Mouse (Mus musculus): ENCODE results near the gene Pdpn. TPM values are rescaled to one million over a fixed set of nuclear protein-coding genes. Genes with fewer than 3 reads are reported as not detected.

Gene Pdpn
- total and polyA plus RNA-seq, 3 experiments, result not detected

GRCm38 (mm10) chr4:143294324-143294723 lies 5.0 kb downstream of the Pdpn start:
- H3K4me1 ChIP-seq (ENCODE audit: control insufficient read depth in 1 of 2, insufficient read depth in 2 of 2), result no peaks in the 10 kb centered on the region
- H3K79me2 ChIP-seq (replicated peaks; ENCODE audit: control insufficient read depth, extremely low read depth, insufficient read depth, poor library complexity, severe bottlenecking), result no peaks in the 10 kb centered on the region
- TF ChIP-seq BHLHE40 (IDR thresholded peaks at IDR 0.05; ENCODE audit: low read depth, low read length) (no peak), ELF1 (IDR thresholded peaks at IDR 0.05; ENCODE audit: low read depth, low read length) (no peak), IRF4 (IDR thresholded peaks at IDR 0.05; ENCODE audit: low read depth, low read length) (no peak), EP300 (IDR thresholded peaks at IDR 0.05; ENCODE audit: low read length) (no peak), ZKSCAN1 (IDR thresholded peaks at IDR 0.05; ENCODE audit: borderline replicate concordance, low read depth, low read length) (no peak), POLR2A (IDR thresholded peaks at IDR 0.05; ENCODE audit: low read depth, low read length) (no peak)
- H3K4me2 ChIP-seq (ENCODE audit: insufficient read depth, low read depth, poor library complexity, severe bottlenecking), result no peak overlapping the region
- peaks cover 3% of the 10 kb centered on the region for H3K27me3 ChIP-seq (replicated peaks)
- no peak for DNase-seq (ENCODE audit: extremely low read depth)
- dilution Hi-C loops (cut with MboI; ENCODE audit: extremely low pct_ligation_motif_present, extremely low pct_unique_long_range_greater_than_20kb, low sequenced_read_pairs), result no loop called here
- H3K27ac ChIP-seq (ENCODE audit: insufficient read depth, low read depth), result no peak overlapping the region
- no peak overlapping the region for H3K4me3 ChIP-seq (replicated peaks in 1 of 3; ENCODE audit: low read depth in 2 of 3, low read length in 2 of 3, poor library complexity in 1 of 3)
- in situ Hi-C loops (cut with MboI; ENCODE audit: low pct_ligation_motif_present, low pct_unique_long_range_greater_than_20kb, low sequenced_read_pairs), result no loop called here
- H3K9ac ChIP-seq (ENCODE audit: insufficient read depth, low read depth), result no peak overlapping the region
- peaks cover 13% of the 10 kb centered on the region for H3K9me3 ChIP-seq (replicated peaks; ENCODE audit: low read length)
- H3K36me3 ChIP-seq (replicated peaks in 1 of 2; ENCODE audit: control insufficient read depth in 1 of 2, insufficient read depth in 1 of 2, low read length in 1 of 2), result no peaks in the 10 kb centered on the region

GRCm38 (mm10) chr4:143288880-143289279 lies 10.5 kb downstream of the Pdpn start:
- H3K4me3 ChIP-seq (replicated peaks in 1 of 3; ENCODE audit: low read depth in 2 of 3, low read length in 2 of 3, poor library complexity in 1 of 3), result no peak overlapping the region
- H3K9me3 ChIP-seq (replicated peaks; ENCODE audit: low read length), result peaks cover 13% of the 10 kb centered on the region
- in situ Hi-C loops (cut with MboI; ENCODE audit: low pct_ligation_motif_present, low pct_unique_long_range_greater_than_20kb, low sequenced_read_pairs), result no loop called here
- H3K27ac ChIP-seq (ENCODE audit: insufficient read depth, low read depth), result no peak overlapping the region
- H3K4me2 ChIP-seq (ENCODE audit: insufficient read depth, low read depth, poor library complexity, severe bottlenecking), result no peak overlapping the region
- H3K27me3 ChIP-seq (replicated peaks), result peaks cover 3% of the 10 kb centered on the region
- peaks cover 0 to 10% of the 10 kb centered on the region in 2 experiments; a peak in 2 of 4 replicates for H3K4me1 ChIP-seq (ENCODE audit: control insufficient read depth in 1 of 2, insufficient read depth in 2 of 2)
- H3K79me2 ChIP-seq (replicated peaks; ENCODE audit: control insufficient read depth, extremely low read depth, insufficient read depth, poor library complexity, severe bottlenecking), result no peaks in the 10 kb centered on the region
- no peak overlapping the region for H3K9ac ChIP-seq (ENCODE audit: insufficient read depth, low read depth)
- no peak for TF ChIP-seq TBP (conservative IDR thresholded peaks at IDR 0.05; ENCODE audit: low read depth, low read length)
- TF ChIP-seq GABPA (IDR thresholded peaks at IDR 0.05; ENCODE audit: insufficient replicate concordance, low read depth, low read length), result no peak
- H3K36me3 ChIP-seq (replicated peaks in 1 of 2; ENCODE audit: control insufficient read depth in 1 of 2, insufficient read depth in 1 of 2, low read length in 1 of 2), result no peaks in the 10 kb centered on the region
- DNase-seq (ENCODE audit: extremely low read depth), result no peak
- dilution Hi-C loops (cut with MboI; ENCODE audit: extremely low pct_ligation_motif_present, extremely low pct_unique_long_range_greater_than_20kb, low sequenced_read_pairs), result no loop called here

- Histone ChIP-seq H3K36me3 (replicated peaks in 1 of 2; ENCODE audit: control insufficient read depth in 1 of 2, insufficient read depth in 1 of 2, low read length in 1 of 2) (no peaks in the 10 kb centered on the region), H3K4me1 (ENCODE audit: control insufficient read depth in 1 of 2, insufficient read depth in 2 of 2) (peaks cover 0 to 10% of the 10 kb centered on the region in 2 experiments; a peak in 2 of 4 replicates), H3K4me2 (ENCODE audit: insufficient read depth, low read depth, poor library complexity, severe bottlenecking) (no peak overlapping the region), H3K79me2 (replicated peaks; ENCODE audit: control insufficient read depth, extremely low read depth, insufficient read depth, poor library complexity, severe bottlenecking) (no peaks in the 10 kb centered on the region), H3K9me3 (replicated peaks; ENCODE audit: low read length) (peaks cover 10% of the 10 kb centered on the region), H3K27me3 (replicated peaks) (peaks cover 3% of the 10 kb centered on the region), H3K9ac (ENCODE audit: insufficient read depth, low read depth) (no peak overlapping the region), H3K27ac (ENCODE audit: insufficient read depth, low read depth) (no peak overlapping the region; the same call in 1 of the 2 replicates), H3K4me3 (replicated peaks in 1 of 3; ENCODE audit: low read depth in 2 of 3, low read length in 2 of 3, poor library complexity in 1 of 3) (no peak overlapping the region)
- in situ Hi-C loops (cut with MboI; ENCODE audit: low pct_ligation_motif_present, low pct_unique_long_range_greater_than_20kb, low sequenced_read_pairs), result no loop called here
- DNase-seq (ENCODE audit: extremely low read depth), result peak; percentile 30
- TF ChIP-seq KAT2A (IDR thresholded peaks at IDR 0.05; ENCODE audit: insufficient replicate concordance, low read length) (no peak), ETS1 (conservative IDR thresholded peaks at IDR 0.05; ENCODE audit: low read depth, low read length) (peak; percentile 42; the same call in 1 of the 2 replicates), ZMIZ1 (IDR thresholded peaks at IDR 0.05; ENCODE audit: low read depth, low read length) (no peak), MAX (IDR thresholded peaks at IDR 0.05; ENCODE audit: low read length) (no peak)
- dilution Hi-C loops (cut with MboI; ENCODE audit: extremely low pct_ligation_motif_present, extremely low pct_unique_long_range_greater_than_20kb, low sequenced_read_pairs), result no loop called here
Measured at GRCm38 (mm10) chr4:143288473-143288872, 10.9 kb downstream of the Pdpn start.
